Mouse (Mus musculus): ENCODE results near the gene Gm21094.
"Not testable (repeated sequence)": the region's sequence is repeated elsewhere in the genome, so short reads cannot be mapped to it uniquely, and the experiment has no call there.

The Gm21094 gene

DNA sequence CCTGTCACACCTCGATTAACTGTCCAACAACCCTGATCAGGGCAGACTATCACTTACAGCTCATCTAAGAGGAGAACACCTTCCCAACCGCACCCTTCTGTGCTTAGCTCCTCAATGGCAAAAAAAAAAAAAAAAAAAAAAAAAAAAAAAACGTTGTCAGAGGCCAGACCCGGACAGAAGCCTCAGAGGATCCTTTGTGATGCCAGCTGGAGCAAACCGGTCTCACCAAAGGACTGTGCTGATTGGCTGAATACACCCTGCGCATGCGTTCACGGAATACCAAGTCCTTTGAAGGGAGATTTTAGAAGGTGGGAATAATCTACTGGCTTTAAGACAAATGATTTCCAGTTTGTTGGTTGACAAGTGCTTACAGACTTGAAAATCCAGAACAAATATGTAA, at the start of gene Gm21094:
Gene Gm21094 (minus strand): TSS at position 101 of the 400 bp plus-strand sequence.
- not testable (repeated sequence) for DNase-seq
